Mouse (Mus musculus) duodenum, adult 2 months (tissue): ENCODE results near the gene Tacr1. TPM values are rescaled to one million over a fixed set of nuclear protein-coding genes. Genes with fewer than 3 reads are reported as not detected.

Experiments
- polyA plus RNA-seq: library from polyadenylated mRNA; depleted of rRNA; stranded (reverse); fragments of >200 nt; gene quantifications from 2 replicates; pipeline ENCODE4 v1.2.3, GENCODE M21; 2012; ENCODE audit warnings: low replicate concordance; rRNA removed

Tacr1 gene
- polyA plus RNA-seq = 0.36 and 0.59 TPM in 2 replicates

DNA sequence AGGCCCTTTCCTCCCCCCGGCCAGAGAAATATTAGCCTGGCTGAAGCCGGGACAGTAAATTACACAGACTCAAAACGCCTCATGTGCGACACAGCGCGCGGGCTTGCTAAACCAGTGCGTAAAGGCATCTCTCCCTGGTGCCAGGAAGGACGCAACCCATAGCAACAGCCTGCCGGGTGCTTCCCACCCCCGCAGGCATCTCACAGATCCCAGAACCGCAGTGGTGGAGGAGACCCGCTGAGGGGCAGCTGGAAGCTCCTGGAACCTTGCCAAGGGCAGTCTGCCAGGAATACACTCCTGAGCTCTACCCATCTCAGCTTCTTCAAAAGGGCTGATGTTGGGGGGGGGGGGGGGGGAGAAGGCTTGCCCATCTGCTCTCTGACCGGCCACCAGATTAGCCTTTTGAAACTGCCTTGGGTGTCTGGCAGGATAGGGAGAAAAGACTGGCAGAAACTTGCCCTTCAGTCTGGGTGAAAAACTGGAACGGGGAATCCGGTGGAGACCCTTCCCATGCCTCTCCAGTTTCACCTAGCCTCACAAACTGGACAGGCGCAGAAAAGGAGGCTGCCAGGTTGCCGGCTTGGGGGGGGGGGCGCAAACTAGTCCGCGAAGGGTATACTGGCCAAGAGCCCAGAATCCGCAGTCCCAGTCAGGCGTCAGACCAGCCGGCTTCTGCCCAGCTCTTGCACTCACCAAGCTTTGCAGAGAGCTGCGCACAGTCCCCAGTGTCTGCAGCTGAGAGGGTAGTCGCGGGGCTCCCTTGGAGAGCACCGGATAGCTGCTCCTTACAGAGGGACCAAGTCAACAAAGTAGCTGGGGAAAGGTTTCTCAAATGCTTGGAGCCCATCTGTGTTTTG lies at the start of gene Tacr1:
Gene Tacr1, plus strand, starts transcription at position 740 of the 857 bp plus-strand sequence.

